Mouse (Mus musculus): ENCODE measurements around the gene Gm10842.
"Not testable (repeated sequence)": the region's sequence is repeated elsewhere in the genome, so short reads cannot be mapped to it uniquely, and the experiment has no call there.

GRCm38 (mm10) chr11:105121792-105122191 lies 24.9 kb upstream of the Gm10842 start:
- not testable (repeated sequence) for TF ChIP-seq CTCF (IDR thresholded peaks at IDR 0.05; ENCODE audit: extremely low read depth, insufficient read depth, insufficient read length, insufficient replicate concordance); POLR2A (IDR thresholded peaks at IDR 0.05; ENCODE audit: low read depth, low read length)
